Mouse (Mus musculus) lung, postnatal 4 days (tissue): ENCODE data around the gene Draxin.

Experiments
- DNase-seq, 2 experiments: peaks; one replicate each; pipeline ENCODE4 v3.0.0; 2021

Gene Draxin

GRCm38 (mm10) chr4:148082257-148083044, 48.0 kb downstream of the Draxin start:
- DNase-seq = peak in 1 of 2 experiments; percentile 72

GRCm38 (mm10) chr4:148081201-148081600, 49.3 kb downstream of the Draxin start:
- no peak for DNase-seq

- no peak for DNase-seq
These were observed 49.9 kb downstream of the Draxin start for GRCm38 (mm10) chr4:148080597-148080973.

GRCm38 (mm10) chr4:148079944-148080596, 50.4 kb downstream of the Draxin start:
- DNase-seq = no peak

- no peak for DNase-seq
These were observed 51.3 kb downstream of the Draxin start for GRCm38 (mm10) chr4:148079212-148079611.

GRCm38 (mm10) chr4:148075881-148076280, 54.6 kb downstream of the Draxin start:
- DNase-seq = no peak

- DNase-seq = peak; percentile 76 to 78
These were observed 55.2 kb downstream of the Draxin start for GRCm38 (mm10) chr4:148075259-148075658.

- DNase-seq = no peak
These were observed 55.8 kb downstream of the Draxin start for GRCm38 (mm10) chr4:148074521-148075189.

- no peak for DNase-seq
These were observed 59.0 kb downstream of the Draxin start for GRCm38 (mm10) chr4:148071508-148071907.

GRCm38 (mm10) chr4:148069602-148070218, 60.8 kb downstream of the Draxin start:
- no peak for DNase-seq

GRCm38 (mm10) chr4:148067346-148067745, 63.2 kb downstream of the Draxin start:
- no peak for DNase-seq

GRCm38 (mm10) chr4:148066401-148066744, 64.1 kb downstream of the Draxin start:
- DNase-seq = no peak

GRCm38 (mm10) chr4:148065702-148066400, 64.6 kb downstream of the Draxin start:
- DNase-seq = no peak

GRCm38 (mm10) chr4:148061086-148061480, 69.4 kb downstream of the Draxin start:
- no peak for DNase-seq

GRCm38 (mm10) chr4:148060120-148061085, 70.1 kb downstream of the Draxin start:
- peak; percentile 76 to 77 for DNase-seq

- no peak for DNase-seq
These were observed 71.5 kb downstream of the Draxin start for GRCm38 (mm10) chr4:148058993-148059392.

- DNase-seq = no peak
These were observed 72.2 kb downstream of the Draxin start for GRCm38 (mm10) chr4:148058218-148058819.

- DNase-seq = no peak
These were observed 72.8 kb downstream of the Draxin start for GRCm38 (mm10) chr4:148057661-148058209.

- DNase-seq = no peak
These were observed 73.7 kb downstream of the Draxin start for GRCm38 (mm10) chr4:148056801-148057200.

GRCm38 (mm10) chr4:148056246-148056645, 74.3 kb downstream of the Draxin start:
- DNase-seq = no peak
